In genomic region chr3:131913534-131913933, GRCm38 (mm10) we compare ENCODE assay signal across 26 mouse cellular contexts.
A peak's percentile ranks its signal among the peaks of the same experiment; 100 is the strongest.
DNase-seq lines count a peak whose midpoint lies in the region; ATAC-seq and TF ChIP-seq lines count a peak whose summit lies in the region.
"Had no signal": no experiment of that assay in that cellular context is flagged by ENCODE, and none has a peak within 500 bp of the region (broad histone marks: within the 10 kb centered on the region; RNA-seq: fewer than 3 reads in every experiment).

No protein-coding gene starts in this region.

- 94% methylated on average over 6 of the region's 6 CpGs for WGBS in neural tube, embryonic 14.5 days
- 96% methylated on average over 6 of the region's 6 CpGs for WGBS in neural tube, embryonic 15.5 days
- 88% methylated on average over 6 of the region's 6 CpGs for WGBS in hindbrain, embryonic 12.5 days

- peak; percentile 22 for DNase-seq in Patski (ENCODE audit: low read depth, low spot score)
- no peak for DNase-seq in gastrocnemius, postnatal 36 days
- DNase-seq: adrenal gland, postnatal 10 days; adrenal gland, postnatal 36 days; B cell, adult 2 months; cerebellum, adult 18-20 months; cerebellum, adult 9-10 months; cerebellum, postnatal 14 days; gastrocnemius, adult 2 months; gastrocnemius, postnatal 14 days; heart, adult 18-20 months; heart, postnatal 14 days; heart, postnatal 4 days had no signal

- H3K4me2 ChIP-seq in neural tube, embryonic 14.5 days (ENCODE audit: low read depth, low read length) = no peak overlapping the region
- no peak overlapping the region for H3K4me2 ChIP-seq in neural tube, embryonic 15.5 days
- no peak overlapping the region for H3K4me2 ChIP-seq in hindbrain, embryonic 12.5 days (replicated peaks)
- H3K4me2 ChIP-seq: forebrain, embryonic 13.5 days; heart, embryonic 13.5 days; hindbrain, embryonic 15.5 days had no signal

- H3K79me2 ChIP-seq in C2C12 (ENCODE audit: control insufficient read depth, insufficient read depth) = no peaks in the 10 kb centered on the region

- no peak overlapping the region for H3K4me3 ChIP-seq in neural tube, embryonic 14.5 days (ENCODE audit: low read depth, low read length)
- no peak overlapping the region for H3K4me3 ChIP-seq in neural tube, embryonic 15.5 days (replicated peaks)
- H3K4me3 ChIP-seq in C2C12 (ENCODE audit: insufficient read depth, poor library complexity, severe bottlenecking) = no peak overlapping the region
- H3K4me3 ChIP-seq in hindbrain, embryonic 12.5 days = no peak overlapping the region
- H3K4me3 ChIP-seq: forebrain, embryonic 10.5 days; forebrain, embryonic 13.5 days; gastrocnemius, adult 2 months; heart, embryonic 10.5 days; heart, embryonic 13.5 days; hindbrain, embryonic 15.5 days had no signal

- no peak overlapping the region for H3K27ac ChIP-seq in neural tube, embryonic 14.5 days (ENCODE audit: low read depth, low read length)
- no peak overlapping the region for H3K27ac ChIP-seq in neural tube, embryonic 15.5 days (replicated peaks)
- no peak overlapping the region for H3K27ac ChIP-seq in hindbrain, embryonic 12.5 days
- H3K27ac ChIP-seq: forebrain, embryonic 10.5 days; forebrain, embryonic 13.5 days; gastrocnemius, adult 2 months; heart, embryonic 10.5 days; heart, embryonic 13.5 days; hindbrain, embryonic 15.5 days had no signal

- H3K79me3 ChIP-seq in C2C12 (ENCODE audit: low read depth) = no peaks in the 10 kb centered on the region

- H3K9me3 ChIP-seq in neural tube, embryonic 14.5 days (ENCODE audit: control insufficient read depth, low read length) = no peaks in the 10 kb centered on the region
- H3K9me3 ChIP-seq in neural tube, embryonic 15.5 days (replicated peaks) = no peaks in the 10 kb centered on the region
- H3K9me3 ChIP-seq in hindbrain, embryonic 12.5 days (replicated peaks) = no peaks in the 10 kb centered on the region
- H3K9me3 ChIP-seq: forebrain, embryonic 10.5 days; forebrain, embryonic 13.5 days; heart, embryonic 10.5 days; hindbrain, embryonic 15.5 days had no signal

- no peaks in the 10 kb centered on the region for H3K4me1 ChIP-seq in neural tube, embryonic 14.5 days (ENCODE audit: control insufficient read depth, insufficient read depth, low read length)
- H3K4me1 ChIP-seq in neural tube, embryonic 15.5 days = no peaks in the 10 kb centered on the region
- H3K4me1 ChIP-seq in hindbrain, embryonic 12.5 days = no peaks in the 10 kb centered on the region
- H3K4me1 ChIP-seq: forebrain, embryonic 10.5 days; forebrain, embryonic 13.5 days; hindbrain, embryonic 15.5 days had no signal

- TF ChIP-seq CTCF in C2C12 (IDR thresholded peaks at IDR 0.05; ENCODE audit: control insufficient read depth, insufficient read depth, insufficient read length) (no peak), Patski (IDR thresholded peaks at IDR 0.05) (no peak)

- no peaks in the 10 kb centered on the region for H3K27me3 ChIP-seq in neural tube, embryonic 14.5 days (ENCODE audit: control insufficient read depth, insufficient read depth, low read length)
- H3K27me3 ChIP-seq in neural tube, embryonic 15.5 days (replicated peaks) = no peaks in the 10 kb centered on the region
- H3K27me3 ChIP-seq in C2C12 (ENCODE audit: control insufficient read depth, insufficient read depth, insufficient read length) = no peaks in the 10 kb centered on the region
- H3K27me3 ChIP-seq in Patski = no peaks in the 10 kb centered on the region
- H3K27me3 ChIP-seq in hindbrain, embryonic 12.5 days = no peaks in the 10 kb centered on the region
- H3K27me3 ChIP-seq: forebrain, embryonic 13.5 days; heart, embryonic 13.5 days; hindbrain, embryonic 15.5 days had no signal

- no peak overlapping the region for H3K9ac ChIP-seq in neural tube, embryonic 14.5 days (replicated peaks; ENCODE audit: low read depth, low read length)
- no peak overlapping the region for H3K9ac ChIP-seq in neural tube, embryonic 15.5 days (replicated peaks)
- H3K9ac ChIP-seq in hindbrain, embryonic 12.5 days = no peak overlapping the region
- H3K9ac ChIP-seq: forebrain, embryonic 13.5 days; heart, embryonic 13.5 days; hindbrain, embryonic 15.5 days had no signal

- intact Hi-C loops in gastrocnemius, postnatal 36 days (cut with DNase I) = no loop called here

- in situ Hi-C loops in Patski (cut with MboI; ENCODE audit: low pct_unique_long_range_greater_than_20kb) = loop anchor here (10.0 kb wide), 1 partner anchor 319 kb away; no protein-coding TSS in a partner anchor

- H3K36me3 ChIP-seq in neural tube, embryonic 14.5 days (ENCODE audit: control insufficient read depth, insufficient read depth, low read length) = no peaks in the 10 kb centered on the region
- no peaks in the 10 kb centered on the region for H3K36me3 ChIP-seq in neural tube, embryonic 15.5 days
- H3K36me3 ChIP-seq in C2C12 (ENCODE audit: control insufficient read depth, insufficient read depth) = no peaks in the 10 kb centered on the region
- no peaks in the 10 kb centered on the region for H3K36me3 ChIP-seq in hindbrain, embryonic 12.5 days
- H3K36me3 ChIP-seq: forebrain, embryonic 10.5 days; heart, embryonic 10.5 days; heart, embryonic 13.5 days; hindbrain, embryonic 15.5 days had no signal

- ATAC-seq in neural tube, embryonic 14.5 days (ENCODE audit: low read depth) = 0 out of 2 replicates have a peak, but pooled peaks have one; percentile 11
- ATAC-seq in neural tube, embryonic 15.5 days (ENCODE audit: low FRiP score) = no peak
- ATAC-seq in Patski = peak; percentile 30
- ATAC-seq in hindbrain, embryonic 12.5 days (ENCODE audit: low FRiP score) = no peak
- ATAC-seq in frontal cortex, adult (ENCODE audit: low TSS enrichment) = no peak
- ATAC-seq: CD4-positive, CD25-positive, alpha-beta regulatory T cell, adult 4 months; forebrain, embryonic 13.5 days; forebrain, embryonic 16.5 days; intestine, postnatal 0 days had no signal

- no peak overlapping the region for H3ac ChIP-seq in C2C12 (ENCODE audit: control insufficient read depth, insufficient read length, low read depth)

- CTCF ChIA-PET in Patski (lab: Charles Lee) = no interaction called here

- POLR2A ChIA-PET in Patski (lab: Charles Lee) = no interaction called here

TF ChIP-seq in C2C12, 6 proteins besides CTCF, POLR2A, EP300 and RAD21:
- TF ChIP-seq CEBPB (IDR thresholded peaks at IDR 0.05; ENCODE audit: low read depth) (peak; percentile 71), FOSL1 (IDR thresholded peaks at IDR 0.05; ENCODE audit: insufficient read depth, low read length, poor library complexity, severe bottlenecking) (peak; percentile 94), USF1 (IDR thresholded peaks at IDR 0.05; ENCODE audit: low read depth) (no peak), MYOG (IDR thresholded peaks at IDR 0.05; ENCODE audit: control insufficient read depth, extremely low read depth, insufficient read length) (no peak), MAX (IDR thresholded peaks at IDR 0.05) (no peak), MYOD1 (IDR thresholded peaks at IDR 0.05; ENCODE audit: control insufficient read depth, insufficient read length, low read depth) (peak; percentile 9)

Comparison
In these comparisons a context has a peak if more than half of its experiments do, and no peak if none do; other contexts are left out.
1. ATAC-seq: peak in neural tube, embryonic 14.5 days (single experiment) and Patski (single experiment); none in neural tube, embryonic 15.5 days (single experiment), hindbrain, embryonic 12.5 days (single experiment) and frontal cortex, adult (single experiment).